Mouse (Mus musculus) embryonic fibroblast, embryonic 13.5 days (primary cell): ENCODE measurements around the gene Prpf6.

Experiments
- CTCF ChIP-seq: IDR thresholded peaks from 2 replicates; pipeline ENCODE4 v1.5.1; 2011; ENCODE audit warnings: mild to moderate bottlenecking, control low read depth, low read length, moderate library complexity, borderline replicate concordance; ENCODE audit not compliant: insufficient read depth
- POLR2A ChIP-seq: IDR thresholded peaks from 2 replicates; pipeline ENCODE4 v1.6.1; 2011; ENCODE audit warnings: low read depth, mild to moderate bottlenecking, control low read depth, low read length, moderate library complexity

- TF ChIP-seq POLR2A (no peak), CTCF (no peak)
Observed at GRCm38 (mm10) chr2:181567338-181567737, 24.3 kb upstream of the Prpf6 start.
